Mouse (Mus musculus): ENCODE data around the gene Zdhhc7.

Zdhhc7 gene

GRCm38 (mm10) chr8:120124261-120124660 lies 23.0 kb upstream of the Zdhhc7 start:
- TF ChIP-seq GATA4 (IDR thresholded peaks at IDR 0.05; ENCODE audit: insufficient replicate concordance, low read length) = no peak

DNA sequence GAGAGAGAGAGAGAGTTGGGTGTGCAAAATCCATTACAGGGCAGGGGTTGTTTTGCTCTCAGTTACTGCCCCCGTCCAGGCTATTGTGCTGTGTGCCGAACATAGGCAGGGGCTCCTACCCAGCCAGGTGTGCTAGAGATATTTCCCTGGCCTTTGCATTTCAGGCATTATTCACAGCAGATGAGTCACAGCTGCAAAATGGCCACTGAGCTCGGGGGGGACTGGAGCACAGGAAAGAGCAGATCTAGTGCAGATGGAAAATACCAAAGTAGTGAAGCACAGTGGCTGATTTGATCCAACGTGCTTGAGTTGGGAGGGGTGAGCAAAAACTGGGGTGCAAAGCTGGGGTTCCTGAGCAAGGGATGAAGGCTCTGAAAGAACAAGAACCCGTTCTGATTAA lies 19.7 kb upstream of the Zdhhc7 start:
- TF ChIP-seq GATA4 (IDR thresholded peaks at IDR 0.05; ENCODE audit: insufficient replicate concordance, low read length) = no peak

GRCm38 (mm10) chr8:120119931-120120330 lies 18.6 kb upstream of the Zdhhc7 start:
- TF ChIP-seq GATA4 (IDR thresholded peaks at IDR 0.05; ENCODE audit: insufficient replicate concordance, low read length) = no peak

DNA sequence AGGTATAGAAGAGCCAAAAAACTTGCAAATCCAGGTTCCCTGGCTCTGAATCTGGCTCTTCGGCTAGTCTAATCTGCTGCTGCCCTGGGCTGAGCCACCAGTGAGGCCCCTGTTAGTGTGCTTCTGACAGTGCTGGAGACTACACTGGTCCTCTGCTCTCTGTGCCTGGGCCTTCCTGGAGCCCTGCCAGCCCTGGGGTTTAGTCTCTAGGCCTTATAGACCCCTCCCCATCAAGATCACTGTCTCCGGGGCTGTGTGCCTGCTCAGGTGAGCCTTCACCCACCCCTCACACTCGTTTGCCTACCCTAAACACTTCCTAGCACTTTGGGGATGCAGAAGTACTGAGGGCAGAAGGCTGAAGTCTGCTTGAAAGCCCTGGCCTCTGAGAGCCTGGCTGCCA lies 18.1 kb upstream of the Zdhhc7 start:
- no peak for TF ChIP-seq GATA4 (IDR thresholded peaks at IDR 0.05; ENCODE audit: insufficient replicate concordance, low read length)

DNA sequence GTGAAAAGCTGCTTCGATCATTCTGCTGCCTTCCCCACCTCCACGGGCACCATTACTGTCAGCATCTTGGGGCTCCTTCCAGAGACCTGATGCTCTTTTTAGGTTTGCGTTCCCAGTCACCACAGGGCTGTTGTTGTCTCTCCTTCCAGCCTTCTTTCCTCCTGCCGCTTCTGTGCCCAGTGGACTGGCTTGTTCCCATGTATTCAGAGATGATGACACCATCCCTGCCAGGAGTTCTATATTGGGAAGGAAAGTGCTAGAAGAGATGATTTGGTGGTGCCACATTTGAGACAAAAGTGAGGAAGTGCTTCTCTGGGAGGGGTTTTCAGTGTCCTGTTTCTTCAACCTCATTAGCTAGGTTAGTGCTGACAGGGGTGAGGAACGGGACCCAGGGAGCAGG lies 17.6 kb upstream of the Zdhhc7 start:
- TF ChIP-seq GATA4 (IDR thresholded peaks at IDR 0.05; ENCODE audit: insufficient replicate concordance, low read length) = no peak

DNA sequence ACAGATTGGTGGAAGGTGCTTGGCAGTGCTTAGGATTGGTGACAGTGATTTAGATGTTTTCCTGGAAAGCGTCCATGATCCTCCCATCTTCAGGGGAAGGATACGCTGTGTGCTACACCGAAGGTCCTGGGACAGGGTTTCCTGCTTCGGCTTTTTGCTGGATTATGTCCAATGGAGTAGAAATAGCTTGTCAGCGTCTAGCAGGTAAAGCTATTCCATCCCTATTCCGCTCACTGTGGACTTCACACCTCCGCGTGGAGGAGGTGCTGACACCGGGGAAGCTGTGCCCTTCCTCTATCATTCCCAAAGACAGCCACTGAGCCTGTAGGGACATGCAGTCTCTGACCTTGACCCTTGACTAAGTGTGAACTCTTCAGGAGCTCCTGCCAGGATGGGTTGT lies 16.9 kb upstream of the Zdhhc7 start:
- no peak for TF ChIP-seq GATA4 (IDR thresholded peaks at IDR 0.05; ENCODE audit: insufficient replicate concordance, low read length)

- TF ChIP-seq GATA4 (IDR thresholded peaks at IDR 0.05; ENCODE audit: insufficient replicate concordance, low read length) = no peak
Observed at GRCm38 (mm10) chr8:120116600-120116999, 15.3 kb upstream of the Zdhhc7 start.

DNA sequence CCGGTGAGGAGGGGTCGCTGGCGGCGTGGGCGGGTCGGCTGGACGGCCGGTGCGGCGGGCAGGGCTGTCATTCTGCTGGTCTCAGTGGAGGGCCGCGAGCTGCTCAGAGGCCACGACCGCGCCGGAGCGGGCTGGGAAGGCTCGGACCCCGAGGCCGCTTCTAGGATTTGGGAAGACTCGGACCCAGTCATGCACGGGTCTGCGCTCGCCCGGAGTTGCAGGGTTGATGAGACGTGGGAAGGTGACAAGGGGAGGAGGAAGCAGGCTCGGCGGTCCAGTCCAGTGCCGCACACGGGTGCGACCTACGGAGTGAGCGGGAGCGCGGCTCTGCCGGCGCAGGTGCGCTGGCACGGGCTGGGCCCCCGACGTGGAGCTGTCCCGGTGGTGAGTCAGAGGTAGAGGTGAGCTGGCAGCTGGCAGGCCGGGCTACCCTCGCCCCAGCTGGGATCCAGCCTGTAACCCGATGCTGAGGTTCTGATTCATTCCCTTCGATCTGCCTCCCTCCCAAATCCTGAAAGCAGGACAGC lies 13.1 kb upstream of the Zdhhc7 start:
- TF ChIP-seq GATA4 (IDR thresholded peaks at IDR 0.05; ENCODE audit: insufficient replicate concordance, low read length) = no peak

- no peak for TF ChIP-seq GATA4 (IDR thresholded peaks at IDR 0.05; ENCODE audit: insufficient replicate concordance, low read length)
Observed at GRCm38 (mm10) chr8:120113758-120114255, 12.5 kb upstream of the Zdhhc7 start, which contains the start of gene 6430548M08Rik. 6430548M08Rik (plus strand) TSS chr8:120114152.

DNA sequence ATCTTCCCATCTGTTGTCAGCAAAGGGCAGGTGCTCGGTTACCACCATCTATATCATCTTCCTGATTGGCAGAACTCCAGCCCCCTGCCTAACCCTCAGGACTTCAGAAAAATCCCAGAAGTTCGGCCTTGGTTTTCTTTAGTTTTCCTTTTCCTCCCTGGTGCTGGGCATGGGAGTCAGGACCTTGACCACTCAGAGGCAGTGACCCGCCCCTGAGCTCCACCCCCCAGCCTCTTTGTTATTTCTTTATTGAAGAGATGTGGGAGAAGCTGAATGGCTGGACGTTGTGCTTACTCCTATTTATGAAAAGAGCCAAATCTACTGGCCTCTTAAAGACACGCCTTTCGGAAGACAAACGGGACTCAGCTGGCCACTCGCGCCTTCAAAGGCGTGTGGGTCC lies 12.0 kb upstream of the Zdhhc7 start:
- TF ChIP-seq GATA4 (IDR thresholded peaks at IDR 0.05; ENCODE audit: insufficient replicate concordance, low read length) = no peak

DNA sequence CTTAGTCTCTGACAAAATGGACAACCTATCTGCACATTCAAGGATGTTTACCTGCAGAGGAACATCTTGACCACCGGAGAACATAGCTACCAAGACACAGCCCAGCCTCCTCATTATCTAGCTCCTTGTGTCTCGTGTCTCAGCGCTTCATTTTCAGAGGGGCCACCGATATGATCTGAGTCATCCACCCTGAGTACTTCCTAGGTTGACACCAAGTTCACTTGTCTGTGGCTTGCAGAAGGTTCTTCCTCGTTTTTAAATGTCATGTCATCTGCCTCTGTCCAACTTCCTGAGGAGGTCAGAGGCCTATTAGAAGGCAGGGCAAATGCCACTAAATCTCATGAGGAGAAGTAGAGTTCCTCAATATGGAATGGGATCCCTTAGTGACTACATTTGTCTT lies 11.3 kb upstream of the Zdhhc7 start:
- TF ChIP-seq GATA4 (IDR thresholded peaks at IDR 0.05; ENCODE audit: insufficient replicate concordance, low read length) = no peak

- no peak for TF ChIP-seq GATA4 (IDR thresholded peaks at IDR 0.05; ENCODE audit: insufficient replicate concordance, low read length)
Observed at GRCm38 (mm10) chr8:120111382-120111781, 10.1 kb upstream of the Zdhhc7 start.

DNA sequence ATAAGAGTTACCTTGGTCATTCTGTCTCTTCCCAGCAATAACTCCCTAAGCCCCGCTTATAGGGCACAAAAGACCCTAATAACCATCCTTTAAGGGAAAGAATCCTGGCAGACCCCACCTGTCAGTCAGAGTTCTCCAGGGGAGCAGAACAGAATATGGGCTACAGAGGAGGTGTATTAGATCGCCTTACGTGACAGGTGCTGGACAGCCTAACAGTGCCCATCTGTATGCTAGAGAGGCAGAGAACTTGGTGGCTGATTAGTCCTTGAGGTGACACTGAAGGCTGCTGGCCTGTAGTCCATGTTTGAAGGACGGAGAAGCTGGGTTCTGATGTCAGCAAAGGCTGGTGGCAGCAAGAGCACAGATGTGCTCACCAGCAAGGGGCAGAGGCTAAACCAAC lies 9.7 kb upstream of the Zdhhc7 start:
- no peak for TF ChIP-seq GATA4 (IDR thresholded peaks at IDR 0.05; ENCODE audit: insufficient replicate concordance, low read length)

- TF ChIP-seq GATA4 (IDR thresholded peaks at IDR 0.05; ENCODE audit: insufficient replicate concordance, low read length) = no peak
Observed at GRCm38 (mm10) chr8:120109149-120109548, 7.9 kb upstream of the Zdhhc7 start.

DNA sequence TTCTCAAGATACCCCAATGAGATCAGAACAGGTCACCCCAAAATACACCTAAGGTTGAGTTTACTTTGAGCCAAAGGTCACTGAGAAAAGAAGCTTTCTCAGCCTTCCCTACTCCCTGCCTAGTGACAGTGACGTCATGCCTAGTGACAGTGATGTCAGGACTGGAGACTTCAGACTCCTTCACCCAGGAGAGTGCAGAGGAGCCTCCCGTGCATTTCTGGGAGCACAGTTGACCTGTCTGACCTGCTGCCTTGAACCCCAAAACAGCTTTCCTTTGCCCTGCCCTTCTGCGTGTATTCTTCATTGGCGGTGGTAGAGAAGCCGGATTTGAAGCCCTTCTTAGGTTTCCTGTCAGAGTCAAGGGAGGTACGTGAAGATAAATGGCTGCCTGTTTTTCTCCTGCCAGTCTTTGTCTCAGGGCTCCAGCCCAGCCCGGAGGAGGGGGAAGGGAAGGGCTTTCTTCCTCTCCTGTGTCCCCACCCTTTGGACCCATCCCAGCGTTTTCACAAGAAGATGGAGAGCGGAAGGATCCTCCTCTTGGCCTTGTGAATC lies 3.5 kb upstream of the Zdhhc7 start:
- peak; percentile 38; the same call in 1 of the 2 replicates for TF ChIP-seq GATA4 (IDR thresholded peaks at IDR 0.05; ENCODE audit: insufficient replicate concordance, low read length)

DNA sequence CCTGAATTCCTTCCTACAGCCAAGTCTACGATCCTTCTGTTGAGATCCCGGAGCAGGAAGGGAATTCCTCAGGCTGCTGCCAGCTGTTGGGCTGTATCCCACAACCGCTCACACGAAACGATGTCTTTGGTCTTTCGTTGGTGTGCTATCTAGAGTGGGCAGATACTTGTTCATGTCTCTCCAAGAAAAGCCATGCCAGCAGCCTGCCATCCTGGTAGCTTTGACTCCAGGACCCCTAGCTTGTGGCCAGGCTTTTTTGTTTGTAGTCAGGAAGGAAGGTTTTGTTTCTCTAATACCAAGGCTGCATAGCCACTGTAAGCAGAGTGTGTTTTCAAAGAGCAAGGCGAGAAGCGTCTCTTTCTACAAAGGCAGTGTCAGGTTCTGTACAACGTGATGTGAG lies 2.6 kb upstream of the Zdhhc7 start:
- no peak for TF ChIP-seq GATA4 (IDR thresholded peaks at IDR 0.05; ENCODE audit: insufficient replicate concordance, low read length)
